Mouse (Mus musculus) heart, postnatal 0 days (tissue): ENCODE measurements around the gene Utp11.

Experiments used
- CTCF ChIP-seq: IDR thresholded peaks from 2 replicates; pipeline ENCODE4 v1.5.1; 2016; ENCODE audit warnings: antibody characterized with exemption, control low read depth, low read depth
- EP300 ChIP-seq: IDR thresholded peaks from 2 replicates; pipeline ENCODE4 v1.6.1; 2016; ENCODE audit warnings: antibody characterized with exemption, low read depth

GRCm38 (mm10) chr4:124656518-124656853 is 36.9 kb downstream of the Utp11 start, which contains the start of gene Pou3f1:
- TF ChIP-seq EP300: no peak
- no peak for TF ChIP-seq CTCF
